Mouse (Mus musculus) right cerebral cortex, postnatal 4 days (tissue): ENCODE results near the gene Rbm24.

Source experiments
- DNase-seq: peaks from one replicate; pipeline ENCODE4 v3.0.0-alpha.2; 2022

Gene Rbm24

GRCm38 (mm10) chr13:46418141-46418601, at the start of gene Rbm24:
Gene Rbm24, plus strand, starts transcription at chr13:46418434.
- DNase-seq, result peak; percentile 51

GRCm38 (mm10) chr13:46372884-46373283, 45.4 kb upstream of the Rbm24 start:
- DNase-seq, result no peak

GRCm38 (mm10) chr13:46375371-46375770, 42.9 kb upstream of the Rbm24 start:
- DNase-seq, result no peak

GRCm38 (mm10) chr13:46387396-46387795, 30.8 kb upstream of the Rbm24 start:
- DNase-seq, result no peak

GRCm38 (mm10) chr13:46391654-46392053, 26.6 kb upstream of the Rbm24 start:
- no peak for DNase-seq

GRCm38 (mm10) chr13:46392893-46393292, 25.3 kb upstream of the Rbm24 start:
- no peak for DNase-seq

- no peak for DNase-seq
Observed at GRCm38 (mm10) chr13:46393936-46394335, 24.3 kb upstream of the Rbm24 start.

- DNase-seq, result no peak
Observed at GRCm38 (mm10) chr13:46397235-46397634, 21.0 kb upstream of the Rbm24 start.

- no peak for DNase-seq
Observed at GRCm38 (mm10) chr13:46407151-46407550, 11.1 kb upstream of the Rbm24 start.

GRCm38 (mm10) chr13:46412247-46412646, 6.0 kb upstream of the Rbm24 start:
- DNase-seq, result no peak

GRCm38 (mm10) chr13:46413588-46413987, 4.6 kb upstream of the Rbm24 start:
- no peak for DNase-seq

- no peak for DNase-seq
Observed at GRCm38 (mm10) chr13:46414050-46414449, 4.2 kb upstream of the Rbm24 start.

- no peak for DNase-seq
Observed at GRCm38 (mm10) chr13:46416021-46416420, 2.2 kb upstream of the Rbm24 start.

- no peak for DNase-seq
Observed at GRCm38 (mm10) chr13:46417594-46417993, 640 bp upstream of the Rbm24 start.

- DNase-seq, result peak; percentile 35
Observed at GRCm38 (mm10) chr13:46418731-46419545, 704 bp downstream of the Rbm24 start.

GRCm38 (mm10) chr13:46419648-46420047, 1.4 kb downstream of the Rbm24 start:
- DNase-seq, result no peak

GRCm38 (mm10) chr13:46420095-46420494, 1.9 kb downstream of the Rbm24 start:
- no peak for DNase-seq

- no peak for DNase-seq
Observed at GRCm38 (mm10) chr13:46423805-46424204, 5.6 kb downstream of the Rbm24 start.

- no peak for DNase-seq
Observed at GRCm38 (mm10) chr13:46424376-46424775, 6.1 kb downstream of the Rbm24 start.

GRCm38 (mm10) chr13:46426651-46427269, 8.5 kb downstream of the Rbm24 start:
- DNase-seq, result no peak

GRCm38 (mm10) chr13:46428964-46429363, 10.7 kb downstream of the Rbm24 start:
- no peak for DNase-seq

GRCm38 (mm10) chr13:46429866-46430265, 11.6 kb downstream of the Rbm24 start:
- no peak for DNase-seq

GRCm38 (mm10) chr13:46433880-46434560, 15.8 kb downstream of the Rbm24 start:
- no peak for DNase-seq

- no peak for DNase-seq
Observed at GRCm38 (mm10) chr13:46438960-46439359, 20.7 kb downstream of the Rbm24 start.
